Mouse (Mus musculus) forebrain, embryonic 14.5 days (tissue): ENCODE data around the gene Gm28038. TPM values are rescaled to one million over a fixed set of nuclear protein-coding genes. Genes with fewer than 3 reads are reported as not detected.

Experiments used
- ATAC-seq: fragments of 200-750 bp; cut with Nextera tagmentation; 2 replicates; pipeline ENCODE4 v1.8.0; 2017; ENCODE audit warnings: mild to moderate bottlenecking, moderate library complexity
- DNase-seq: peaks from one replicate; pipeline ENCODE4 v3.0.0-alpha.2; 2015; ENCODE audit warnings: low spot score
- H3K27ac ChIP-seq: fragments of 300-500 bp; sonication (generic); 2 replicates; pipeline ENCODE4 v1.5.1; 2014; ENCODE audit warnings: low read depth, mild to moderate bottlenecking, control low read depth, low read length, moderate library complexity
- H3K27me3 ChIP-seq: fragments of 300-500 bp; sonication (generic); replicated peaks from 2 replicates; pipeline ENCODE4 v1.6.1; 2014; ENCODE audit warnings: low read length, control low read depth, mixed read lengths; ENCODE audit not compliant: control insufficient read depth, insufficient read depth
- H3K36me3 ChIP-seq: fragments of 300-500 bp; sonication (generic); 2 replicates; pipeline ENCODE4 v1.6.1; 2014; ENCODE audit warnings: low read length, control low read depth; ENCODE audit not compliant: control insufficient read depth, insufficient read depth
- H3K4me1 ChIP-seq: fragments of 300-500 bp; sonication (generic); 2 replicates; pipeline ENCODE4 v1.6.1; 2014; ENCODE audit warnings: antibody characterized with exemption, low read length, control low read depth; ENCODE audit not compliant: control insufficient read depth, insufficient read depth
- H3K4me2 ChIP-seq: fragments of 300-500 bp; sonication (generic); 2 replicates; pipeline ENCODE4 v1.6.1; 2014; ENCODE audit warnings: mild to moderate bottlenecking, control low read depth, low read length
- H3K4me3 ChIP-seq: fragments of 300-500 bp; sonication (generic); 2 replicates; pipeline ENCODE4 v1.5.1; 2014; ENCODE audit warnings: low read depth, low read length, control low read depth
- H3K9ac ChIP-seq: fragments of 300-500 bp; sonication (generic); 2 replicates; pipeline ENCODE4 v1.6.1; 2014; ENCODE audit warnings: mild to moderate bottlenecking, low read length, control low read depth, moderate library complexity
- H3K9me3 ChIP-seq: fragments of 300-500 bp; sonication (generic); replicated peaks from 2 replicates; pipeline ENCODE4 v1.6.1; 2016; ENCODE audit warnings: low read length, control low read depth, mixed read lengths; ENCODE audit not compliant: control insufficient read depth
- WGBS: fragments of 180-500 bp; shearing (Covaris S2); extraction: QIAGEN DNeasy Blood & Tissue Kit; methylation state at CpG from one replicate; pipeline ENCODE4 v1.1.7; 2014; 5-methylcytosine and 5-hydroxymethylcytosine counted together
- polyA plus RNA-seq: library from polyadenylated mRNA; unstranded; fragments of >200 nt; fragmentation: Nextera tagmentation; extraction: Ambion mirVana; gene quantifications from 2 replicates; pipeline ENCODE4 v1.2.1, GENCODE M21; 2014

Gm28038 gene
- polyA plus RNA-seq, 1 experiment from 2014 or later, result not detected

DNA sequence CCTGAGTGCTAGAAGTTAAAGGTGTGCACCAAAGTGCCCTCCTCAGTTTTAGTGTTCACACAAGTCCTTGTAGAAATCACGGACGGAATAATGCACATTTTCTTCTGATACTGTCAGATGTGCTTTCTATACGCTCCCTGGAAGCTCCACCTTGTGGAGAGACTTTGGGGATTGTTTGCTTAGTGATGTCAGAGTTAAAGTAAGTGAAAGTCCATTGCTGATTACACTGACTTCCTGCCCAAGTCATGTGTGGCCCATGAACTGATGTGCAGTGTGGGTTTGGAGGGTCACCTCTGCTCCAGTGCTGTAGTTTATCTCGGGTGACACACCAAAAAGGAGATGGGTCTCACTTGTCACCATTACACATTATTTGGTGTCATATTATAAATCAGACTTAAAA, 38.4 kb downstream of the Gm28038 start:
- Histone ChIP-seq H3K4me2 (no peak overlapping the region), H3K4me1 (no peaks in the 10 kb centered on the region), H3K9me3 (no peaks in the 10 kb centered on the region), H3K27me3 (no peaks in the 10 kb centered on the region), H3K9ac (no peak overlapping the region), H3K4me3 (no peak overlapping the region), H3K27ac (no peak overlapping the region), H3K36me3 (peaks cover 89% of the 10 kb centered on the region)
- DNase-seq (no peak), ATAC-seq (no peak)
- WGBS, result 93% methylated on average over 4 of the region's 4 CpGs

DNA sequence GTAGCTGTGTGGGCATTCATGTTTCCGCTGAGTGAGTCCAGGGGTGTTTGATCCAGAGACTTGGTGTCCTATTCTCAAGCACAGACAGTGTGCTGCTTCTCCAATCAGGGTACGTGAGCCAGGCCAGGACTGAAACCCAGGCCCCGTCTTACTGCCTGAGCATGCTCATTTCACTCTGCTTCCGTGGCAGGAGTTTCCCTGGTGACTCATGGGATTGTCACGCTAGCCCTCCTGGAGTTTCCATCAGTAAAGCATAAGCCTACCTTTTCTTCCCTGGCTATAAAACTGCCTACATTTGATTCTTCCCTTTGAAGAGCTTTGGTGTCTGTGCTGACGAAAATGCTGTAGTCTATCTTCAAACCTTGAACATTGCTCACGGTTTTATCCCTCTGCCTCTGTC, 42.3 kb downstream of the Gm28038 start:
- no peak overlapping the region for H3K9ac ChIP-seq
- H3K4me2 ChIP-seq, result no peak overlapping the region
- H3K36me3 ChIP-seq, result peaks cover 88% of the 10 kb centered on the region
- H3K4me1 ChIP-seq, result no peaks in the 10 kb centered on the region
- DNase-seq, result no peak
- no peak overlapping the region for H3K27ac ChIP-seq
- H3K4me3 ChIP-seq, result no peak overlapping the region
- H3K27me3 ChIP-seq, result no peaks in the 10 kb centered on the region
- 91% methylated on average over 7 of the region's 7 CpGs for WGBS
- ATAC-seq, result no peak
- no peaks in the 10 kb centered on the region for H3K9me3 ChIP-seq

DNA sequence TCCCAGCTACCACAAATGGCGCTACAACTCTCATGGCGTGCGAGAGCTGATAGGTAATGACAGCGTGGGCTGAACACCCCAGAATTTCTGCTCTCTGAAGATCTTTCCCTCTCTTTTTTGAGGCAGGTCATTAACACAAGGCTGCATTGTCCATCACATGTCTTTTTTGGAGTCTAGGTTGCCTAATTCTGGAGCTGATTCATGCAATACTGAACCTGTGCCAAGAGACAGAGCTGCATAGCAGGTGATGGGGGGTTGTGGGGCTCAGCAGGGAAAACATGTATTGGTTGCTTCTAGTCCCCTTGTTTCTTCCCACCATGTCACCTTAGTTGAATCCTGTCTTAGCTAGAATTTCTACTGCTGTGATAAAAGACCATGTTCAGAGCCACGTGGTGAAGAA, 44.5 kb downstream of the Gm28038 start:
- WGBS, result 97% methylated on average over 5 of the region's 5 CpGs
- Histone ChIP-seq H3K4me2 (no peak overlapping the region), H3K27me3 (no peaks in the 10 kb centered on the region), H3K9me3 (no peaks in the 10 kb centered on the region), H3K36me3 (peaks cover 95% of the 10 kb centered on the region), H3K9ac (no peak overlapping the region), H3K27ac (no peak overlapping the region), H3K4me3 (no peak overlapping the region), H3K4me1 (no peaks in the 10 kb centered on the region)
- DNase-seq, result no peak
- no peak for ATAC-seq

DNA sequence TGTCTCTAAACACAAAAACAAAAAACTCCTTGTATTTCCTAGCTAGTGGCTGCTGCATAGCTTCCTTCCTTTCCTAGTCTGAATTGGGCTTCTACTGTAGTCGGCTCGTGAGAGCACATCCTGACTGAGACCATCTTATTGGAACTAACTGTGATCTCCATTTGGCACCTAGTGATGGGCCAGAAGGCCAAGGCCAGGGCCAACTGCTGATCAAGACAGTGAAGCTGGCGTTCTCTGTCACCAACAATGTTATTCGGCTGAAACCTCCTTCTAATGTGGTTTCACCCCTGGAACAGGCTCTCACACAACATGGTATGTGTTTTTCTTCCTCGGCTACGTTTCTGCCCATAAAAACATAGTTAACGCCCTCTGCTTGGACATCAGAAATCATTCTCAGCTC, 46.4 kb downstream of the Gm28038 start:
- Histone ChIP-seq H3K36me3 (peaks cover 97% of the 10 kb centered on the region), H3K27ac (no peak overlapping the region), H3K9me3 (no peaks in the 10 kb centered on the region), H3K4me1 (no peaks in the 10 kb centered on the region), H3K27me3 (no peaks in the 10 kb centered on the region), H3K9ac (no peak overlapping the region), H3K4me2 (no peak overlapping the region), H3K4me3 (no peak overlapping the region)
- DNase-seq (no peak), ATAC-seq (no peak)
- 95% methylated on average over 7 of the region's 7 CpGs for WGBS

DNA sequence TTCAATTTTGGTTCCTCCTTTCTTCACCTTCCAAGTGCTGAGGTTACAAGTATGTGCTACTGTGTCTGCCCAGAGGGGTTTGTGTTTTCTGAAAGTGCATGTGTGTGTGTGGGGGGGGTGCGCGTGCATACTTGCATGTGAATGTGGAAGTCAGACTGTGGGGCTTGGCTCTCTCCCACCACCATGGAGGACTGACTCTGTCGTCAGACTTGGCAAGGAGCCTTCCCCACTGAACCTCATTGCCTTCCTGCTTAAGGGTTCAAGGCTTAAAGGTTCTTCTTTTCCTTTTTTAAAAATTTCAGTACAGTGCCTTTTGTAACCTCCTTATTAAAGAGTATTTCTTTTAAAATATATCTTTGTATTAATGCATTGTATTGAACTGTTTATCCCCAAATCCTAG, 47.9 kb downstream of the Gm28038 start:
- H3K27ac ChIP-seq, result no peak overlapping the region
- no peak overlapping the region for H3K9ac ChIP-seq
- no peaks in the 10 kb centered on the region for H3K9me3 ChIP-seq
- no peaks in the 10 kb centered on the region for H3K27me3 ChIP-seq
- no peak overlapping the region for H3K4me2 ChIP-seq
- peaks cover 97% of the 10 kb centered on the region for H3K36me3 ChIP-seq
- H3K4me1 ChIP-seq, result no peaks in the 10 kb centered on the region
- 95% methylated on average over 3 of the region's 3 CpGs for WGBS
- ATAC-seq (no peak), DNase-seq (no peak)
- no peak overlapping the region for H3K4me3 ChIP-seq

DNA sequence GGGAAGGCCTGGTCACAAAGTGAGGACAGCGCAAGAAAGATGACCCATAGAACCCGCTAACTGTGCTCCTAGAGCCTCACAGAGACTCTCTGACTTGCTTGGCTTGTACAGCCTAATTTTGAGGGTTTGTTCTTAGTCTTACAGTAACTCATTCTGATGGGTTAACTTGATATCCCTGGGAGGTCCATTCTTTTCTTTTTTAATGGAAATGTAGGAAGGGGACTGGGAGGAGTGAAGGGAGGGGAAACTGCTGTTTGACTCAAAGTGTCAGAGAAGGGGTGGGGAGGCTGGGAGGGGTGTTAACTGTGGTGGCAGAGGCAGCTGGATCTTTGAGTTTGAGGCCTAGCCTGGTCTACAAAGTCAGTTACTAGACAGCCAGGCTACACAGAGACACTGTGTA, 54.5 kb downstream of the Gm28038 start:
- Histone ChIP-seq H3K27ac (no peak overlapping the region), H3K9ac (no peak overlapping the region), H3K4me1 (no peaks in the 10 kb centered on the region), H3K9me3 (no peaks in the 10 kb centered on the region), H3K4me3 (no peak overlapping the region), H3K4me2 (no peak overlapping the region), H3K36me3 (peaks cover 98% of the 10 kb centered on the region), H3K27me3 (no peaks in the 10 kb centered on the region)
- WGBS, result 91% methylated on average over 2 of the region's 2 CpGs
- no peak for ATAC-seq
- DNase-seq, result no peak

DNA sequence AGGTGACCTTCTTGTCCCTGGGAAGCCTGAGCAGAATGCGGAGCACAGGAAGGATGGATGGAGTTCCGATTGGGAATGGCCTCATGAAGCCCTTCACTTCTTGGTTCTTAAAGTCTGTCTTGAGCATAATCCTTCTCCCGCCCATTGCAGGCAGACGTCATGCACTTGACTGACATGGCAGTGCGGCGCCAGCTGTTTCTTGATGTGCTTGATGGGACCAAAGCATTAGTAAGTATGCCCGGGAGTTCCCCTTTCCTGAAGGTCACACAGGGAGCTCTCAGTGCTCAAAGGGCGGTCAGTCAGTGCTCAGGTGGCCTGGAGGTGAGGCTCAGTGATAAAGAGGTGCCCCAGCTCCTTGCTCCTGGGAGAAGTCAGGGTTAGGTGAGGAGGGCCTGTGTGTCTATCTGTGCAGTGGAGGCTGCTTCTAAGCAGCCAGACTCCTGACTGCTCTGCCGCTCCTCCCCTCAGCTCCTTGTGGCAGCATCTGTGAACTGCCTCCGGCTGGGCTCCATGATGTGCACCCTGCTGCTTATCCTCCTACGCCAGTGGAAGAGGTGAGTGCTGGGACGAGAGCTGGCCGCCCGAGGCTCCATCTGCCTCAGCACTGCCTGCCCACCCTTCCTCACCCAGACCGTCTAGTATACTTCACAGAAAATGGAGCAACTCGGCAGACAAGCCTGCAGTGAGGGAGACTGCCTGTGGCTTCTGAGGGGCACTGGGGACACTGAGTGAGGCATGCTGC, 55.5 kb downstream of the Gm28038 start:
- no peak overlapping the region for H3K4me2 ChIP-seq
- 86% methylated on average over 16 of the region's 16 CpGs for WGBS
- H3K4me1 ChIP-seq, result no peaks in the 10 kb centered on the region
- no peaks in the 10 kb centered on the region for H3K27me3 ChIP-seq
- no peak for DNase-seq
- ATAC-seq, result no peak
- H3K36me3 ChIP-seq, result peaks cover 98% of the 10 kb centered on the region
- H3K4me3 ChIP-seq, result no peak overlapping the region
- H3K27ac ChIP-seq, result no peak overlapping the region
- no peak overlapping the region for H3K9ac ChIP-seq
- no peaks in the 10 kb centered on the region for H3K9me3 ChIP-seq

DNA sequence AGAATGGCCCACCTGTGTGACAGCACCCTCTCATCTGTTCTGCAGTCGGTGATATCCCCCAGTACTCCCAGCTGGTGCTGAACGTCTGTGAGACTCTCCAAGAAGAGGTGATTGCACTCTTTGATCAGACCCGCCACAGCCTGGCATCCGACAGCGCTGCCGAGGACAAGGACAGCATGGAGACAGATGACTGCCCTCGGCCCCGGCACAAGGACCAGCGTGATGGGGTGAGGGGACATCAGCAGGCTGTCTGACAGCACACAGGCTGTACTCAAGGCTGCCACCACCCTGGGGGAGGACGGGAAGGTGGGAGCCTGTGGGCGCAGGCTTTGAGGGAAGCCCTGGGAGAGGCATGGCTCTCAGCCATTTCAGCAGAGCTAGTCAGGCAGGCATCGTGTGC, 56.3 kb downstream of the Gm28038 start:
- 89% methylated on average over 12 of the region's 12 CpGs for WGBS
- no peaks in the 10 kb centered on the region for H3K27me3 ChIP-seq
- no peaks in the 10 kb centered on the region for H3K9me3 ChIP-seq
- no peak overlapping the region for H3K4me3 ChIP-seq
- no peaks in the 10 kb centered on the region for H3K4me1 ChIP-seq
- H3K27ac ChIP-seq, result no peak overlapping the region
- no peak overlapping the region for H3K9ac ChIP-seq
- no peak for ATAC-seq
- no peak overlapping the region for H3K4me2 ChIP-seq
- no peak for DNase-seq
- peaks cover 98% of the 10 kb centered on the region for H3K36me3 ChIP-seq

DNA sequence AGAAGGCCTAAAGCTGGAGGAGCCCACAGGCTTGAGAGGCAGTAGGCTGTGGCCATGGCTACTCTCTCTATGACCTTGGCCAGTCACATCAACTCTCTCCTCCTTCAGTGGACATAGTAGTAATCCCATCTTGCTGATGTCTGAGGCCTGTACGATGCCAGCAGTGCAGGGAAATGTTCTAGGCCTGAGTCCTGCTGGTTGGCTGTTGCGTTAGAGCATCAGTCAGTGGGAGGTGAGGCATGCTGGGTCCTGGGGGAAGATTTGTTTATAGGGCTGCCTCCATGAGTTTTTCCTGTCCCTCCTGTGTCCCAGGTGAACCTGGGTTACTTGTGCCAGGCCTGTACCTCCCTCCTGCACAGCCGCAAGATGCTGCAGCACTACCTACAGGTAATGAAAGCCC, 61.2 kb downstream of the Gm28038 start:
- H3K27me3 ChIP-seq, result no peaks in the 10 kb centered on the region
- H3K4me1 ChIP-seq, result no peaks in the 10 kb centered on the region
- peaks cover 98% of the 10 kb centered on the region for H3K36me3 ChIP-seq
- no peak overlapping the region for H3K27ac ChIP-seq
- no peak for ATAC-seq
- 92% methylated on average over 3 of the region's 3 CpGs for WGBS
- no peak overlapping the region for H3K4me2 ChIP-seq
- DNase-seq, result no peak
- H3K4me3 ChIP-seq, result no peak overlapping the region
- H3K9ac ChIP-seq, result no peak overlapping the region
- H3K9me3 ChIP-seq, result no peaks in the 10 kb centered on the region
